Mouse (Mus musculus) forebrain, embryonic 15.5 days (tissue): ENCODE measurements around the gene Arrb2. TPM values are rescaled to one million over a fixed set of nuclear protein-coding genes. Genes with fewer than 3 reads are reported as not detected.
"Not testable (repeated sequence)": the region's sequence is repeated elsewhere in the genome, so short reads cannot be mapped to it uniquely, and the experiment has no call there.

Source experiments
- ATAC-seq: fragments of 200-750 bp; cut with Nextera tagmentation; replicated peaks from 2 replicates; pipeline ENCODE4 v1.8.0; 2017; ENCODE audit warnings: mild to moderate bottlenecking, moderate TSS enrichment, moderate library complexity
- H3K27ac ChIP-seq: fragments of 300-500 bp; sonication (generic); replicated peaks from 2 replicates; pipeline ENCODE4 v1.5.1; 2015; ENCODE audit warnings: mild to moderate bottlenecking, inconsistent platforms
- H3K27me3 ChIP-seq: fragments of 300-500 bp; sonication (generic); 2 replicates; pipeline ENCODE4 v1.6.1; 2015; ENCODE audit warnings: inconsistent platforms
- H3K36me3 ChIP-seq: fragments of 300-500 bp; sonication (generic); 2 replicates; pipeline ENCODE4 v1.6.1; 2015; ENCODE audit warnings: mild to moderate bottlenecking, inconsistent platforms
- H3K4me1 ChIP-seq: fragments of 300-500 bp; sonication (generic); 2 replicates; pipeline ENCODE4 v1.6.1; 2015; ENCODE audit warnings: inconsistent platforms
- H3K4me2 ChIP-seq: fragments of 300-500 bp; sonication (generic); replicated peaks from 2 replicates; pipeline ENCODE4 v1.6.1; 2015; ENCODE audit warnings: mild to moderate bottlenecking, inconsistent platforms
- H3K4me3 ChIP-seq: fragments of 300-500 bp; sonication (generic); 2 replicates; pipeline ENCODE4 v1.5.1; 2015; ENCODE audit warnings: mild to moderate bottlenecking, inconsistent platforms
- H3K9ac ChIP-seq: fragments of 300-500 bp; sonication (generic); replicated peaks from 2 replicates; pipeline ENCODE4 v1.6.1; 2015; ENCODE audit warnings: mild to moderate bottlenecking, inconsistent platforms
- H3K9me3 ChIP-seq: fragments of 300-500 bp; sonication (generic); 2 replicates; pipeline ENCODE4 v1.6.1; 2016; ENCODE audit warnings: inconsistent platforms
- WGBS: fragments of 180-500 bp; shearing (Covaris S2); methylation state at CpG from one replicate; pipeline ENCODE4 v1.1.7; 2015; ENCODE audit warnings: mixed read lengths; 5-methylcytosine and 5-hydroxymethylcytosine counted together
- polyA plus RNA-seq: library from polyadenylated mRNA; unstranded; fragments of >200 nt; fragmentation: Nextera tagmentation; extraction: Ambion mirVana; gene quantifications from 2 replicates; pipeline ENCODE4 v1.2.1, GENCODE M21; 2015

Arrb2 gene
- 38.1 and 38.4 TPM in 2 replicates for polyA plus RNA-seq

DNA sequence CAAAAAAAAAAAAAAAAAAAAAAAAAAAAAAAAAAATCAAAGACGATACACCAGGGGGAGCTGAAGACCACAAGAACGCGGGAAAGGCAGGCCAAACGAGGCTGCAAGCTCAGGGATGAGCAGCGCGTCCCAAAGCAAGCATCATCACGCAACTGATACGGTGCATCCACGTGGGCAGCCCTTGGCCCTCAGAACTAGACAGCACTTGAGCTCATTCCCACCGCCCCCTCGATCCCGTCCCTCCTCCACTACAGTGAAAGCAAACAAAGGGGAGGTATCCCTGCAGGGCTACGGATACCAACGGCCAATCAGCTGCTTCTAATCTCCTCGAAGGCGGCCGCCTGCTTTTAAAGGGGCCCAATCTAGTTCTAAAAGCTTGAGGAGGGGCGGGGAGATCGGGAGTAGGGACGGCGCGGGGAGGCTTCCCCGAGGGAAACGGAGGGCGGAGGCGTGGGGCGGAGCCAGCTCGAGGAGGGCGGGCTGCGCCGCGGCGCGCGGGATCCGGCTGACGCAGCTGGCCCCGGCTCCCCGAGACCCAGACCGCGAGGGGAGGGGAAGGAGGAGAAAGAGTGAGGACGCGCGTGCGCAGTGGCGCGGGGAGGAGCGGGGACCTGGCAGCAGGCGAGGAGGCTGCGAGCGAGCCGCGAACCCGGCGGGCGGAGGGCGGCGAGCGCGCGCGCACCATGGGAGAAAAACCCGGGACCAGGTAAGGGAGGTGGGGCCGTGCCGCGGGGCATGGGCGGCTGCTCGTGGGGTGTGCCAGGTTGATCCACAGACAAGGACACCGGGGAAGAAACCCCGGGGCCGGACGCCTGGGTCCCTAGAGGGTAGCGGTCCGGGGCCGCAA, at the start of gene Arrb2:
Gene Arrb2, plus strand, starts transcription at position 588 of the 847 bp plus-strand sequence.
- Histone ChIP-seq H3K4me2 (peak within 1 kb of the TSS; percentile 73), H3K27ac (peak within 1 kb of the TSS; percentile 94), H3K9ac (peak within 1 kb of the TSS; percentile 84), H3K27me3 (no peaks in the 10 kb centered on the region), H3K9me3 (no peaks in the 10 kb centered on the region), H3K36me3 (peaks cover 14% of the 10 kb centered on the region), H3K4me1 (peaks cover 29% of the 10 kb centered on the region), H3K4me3 (peak within 1 kb of the TSS; percentile 73)
- 1% methylated on average over 72 of the region's 75 CpGs for WGBS
- peak; percentile 97 for ATAC-seq

DNA sequence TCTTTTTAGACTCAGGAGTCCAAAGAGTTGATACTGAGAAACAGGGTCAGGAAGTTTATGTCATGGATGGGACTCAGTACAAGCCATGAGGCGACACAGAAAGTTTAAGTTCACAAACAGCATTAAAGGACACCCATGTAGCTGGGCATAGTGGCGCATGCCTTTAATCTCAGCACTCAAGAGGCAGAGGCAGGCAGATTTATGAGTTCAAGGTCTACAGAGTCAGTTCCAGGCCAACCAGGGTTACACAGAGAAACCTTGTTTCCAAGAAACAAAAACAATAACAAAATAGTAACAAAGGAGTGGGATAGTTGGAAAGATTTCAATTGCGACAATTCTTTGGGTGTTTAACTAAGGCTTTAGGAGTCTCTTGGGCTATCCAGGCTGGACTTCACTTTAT, 48.3 kb upstream of the Arrb2 start:
- no peak overlapping the region for H3K9ac ChIP-seq
- 92% methylated on average over 3 of the region's 3 CpGs for WGBS
- H3K9me3 ChIP-seq, result no peaks in the 10 kb centered on the region
- H3K4me3 ChIP-seq, result no peak overlapping the region
- H3K4me2 ChIP-seq, result no peak overlapping the region
- ATAC-seq, result no peak
- no peaks in the 10 kb centered on the region for H3K27me3 ChIP-seq
- no peak overlapping the region for H3K27ac ChIP-seq
- 0 out of 2 replicates have a peak, but pooled peaks cover 4% of the 10 kb centered on the region for H3K36me3 ChIP-seq
- no peaks in the 10 kb centered on the region for H3K4me1 ChIP-seq

DNA sequence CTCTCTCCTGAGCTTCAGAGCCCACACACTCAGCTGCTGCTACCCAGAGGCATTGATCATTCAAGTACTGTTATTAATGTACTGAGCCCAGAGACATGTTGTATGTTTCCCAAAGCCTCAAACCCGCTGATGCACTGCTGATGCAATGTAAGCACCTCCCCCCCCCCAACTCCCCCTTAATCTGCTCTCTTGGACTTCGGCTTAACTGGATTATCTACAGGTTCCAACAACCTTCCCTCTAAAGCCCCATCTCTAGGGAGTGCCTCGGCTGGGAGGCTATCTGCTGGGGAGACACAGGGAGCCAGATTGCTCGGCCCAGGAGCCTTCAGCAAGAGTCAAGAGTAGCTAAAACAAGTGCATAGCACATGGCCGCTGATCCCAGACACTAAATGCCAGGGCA, 45.0 kb upstream of the Arrb2 start:
- Histone ChIP-seq H3K4me1 (no peaks in the 10 kb centered on the region), H3K27ac (no peak overlapping the region), H3K27me3 (no peaks in the 10 kb centered on the region), H3K36me3 (peaks cover 18% of the 10 kb centered on the region), H3K4me2 (no peak overlapping the region), H3K9me3 (no peaks in the 10 kb centered on the region), H3K9ac (no peak overlapping the region), H3K4me3 (no peak overlapping the region)
- 79% methylated on average over 5 of the region's 5 CpGs for WGBS
- ATAC-seq, result no peak

DNA sequence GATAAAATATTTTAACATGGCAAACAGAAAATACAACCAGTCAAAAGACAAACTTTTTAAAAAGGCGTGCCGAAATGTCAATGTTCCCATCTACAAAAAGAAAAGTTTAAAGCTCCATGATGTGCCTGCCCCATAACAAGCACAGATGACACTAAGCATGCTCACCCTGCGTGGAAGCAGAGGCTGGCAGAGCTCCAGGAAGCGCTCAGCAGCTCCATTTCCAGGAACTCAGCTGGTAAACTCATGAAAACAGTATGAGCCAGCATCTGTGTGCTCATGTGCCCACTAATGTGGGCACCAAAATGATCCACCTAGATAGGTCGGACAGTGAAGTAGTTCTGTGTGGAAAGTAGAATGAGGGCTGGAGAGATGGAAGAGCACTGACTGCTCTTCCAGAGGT, 43.0 kb upstream of the Arrb2 start:
- no peak overlapping the region for H3K27ac ChIP-seq
- H3K4me3 ChIP-seq, result no peak overlapping the region
- ATAC-seq, result no peak
- peaks cover 35% of the 10 kb centered on the region for H3K36me3 ChIP-seq
- no peaks in the 10 kb centered on the region for H3K27me3 ChIP-seq
- no peak overlapping the region for H3K9ac ChIP-seq
- H3K4me2 ChIP-seq, result no peak overlapping the region
- no peaks in the 10 kb centered on the region for H3K4me1 ChIP-seq
- no peaks in the 10 kb centered on the region for H3K9me3 ChIP-seq
- WGBS, result 81% methylated on average over 5 of the region's 5 CpGs

DNA sequence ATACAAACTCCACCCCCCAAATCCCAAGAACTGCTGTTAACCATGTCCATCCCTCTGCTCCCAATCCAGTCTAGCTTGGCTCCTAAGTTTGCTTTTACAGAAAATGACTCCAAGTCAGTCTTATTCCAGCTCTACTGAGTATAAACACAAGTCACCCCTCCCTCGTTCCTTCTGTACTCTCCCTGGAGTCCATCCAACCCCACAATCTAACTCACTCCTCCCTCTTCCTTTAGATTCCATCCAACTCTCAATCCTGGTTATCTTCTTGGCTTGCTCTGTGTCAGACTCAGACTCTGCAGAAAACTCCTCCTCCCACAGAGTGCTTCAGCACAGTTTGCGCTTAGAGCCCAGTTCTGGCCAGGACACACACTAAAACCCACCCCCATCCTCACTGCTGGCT, 28.8 kb upstream of the Arrb2 start:
- H3K4me1 ChIP-seq, result peaks cover 17% of the 10 kb centered on the region
- no peaks in the 10 kb centered on the region for H3K27me3 ChIP-seq
- no peak overlapping the region for H3K4me2 ChIP-seq
- H3K36me3 ChIP-seq, result peaks cover 43% of the 10 kb centered on the region
- no peak overlapping the region for H3K4me3 ChIP-seq
- no peaks in the 10 kb centered on the region for H3K9me3 ChIP-seq
- ATAC-seq, result no peak
- no peak overlapping the region for H3K9ac ChIP-seq
- 79% methylated on average over 2 of the region's 2 CpGs for WGBS
- H3K27ac ChIP-seq, result no peak overlapping the region

DNA sequence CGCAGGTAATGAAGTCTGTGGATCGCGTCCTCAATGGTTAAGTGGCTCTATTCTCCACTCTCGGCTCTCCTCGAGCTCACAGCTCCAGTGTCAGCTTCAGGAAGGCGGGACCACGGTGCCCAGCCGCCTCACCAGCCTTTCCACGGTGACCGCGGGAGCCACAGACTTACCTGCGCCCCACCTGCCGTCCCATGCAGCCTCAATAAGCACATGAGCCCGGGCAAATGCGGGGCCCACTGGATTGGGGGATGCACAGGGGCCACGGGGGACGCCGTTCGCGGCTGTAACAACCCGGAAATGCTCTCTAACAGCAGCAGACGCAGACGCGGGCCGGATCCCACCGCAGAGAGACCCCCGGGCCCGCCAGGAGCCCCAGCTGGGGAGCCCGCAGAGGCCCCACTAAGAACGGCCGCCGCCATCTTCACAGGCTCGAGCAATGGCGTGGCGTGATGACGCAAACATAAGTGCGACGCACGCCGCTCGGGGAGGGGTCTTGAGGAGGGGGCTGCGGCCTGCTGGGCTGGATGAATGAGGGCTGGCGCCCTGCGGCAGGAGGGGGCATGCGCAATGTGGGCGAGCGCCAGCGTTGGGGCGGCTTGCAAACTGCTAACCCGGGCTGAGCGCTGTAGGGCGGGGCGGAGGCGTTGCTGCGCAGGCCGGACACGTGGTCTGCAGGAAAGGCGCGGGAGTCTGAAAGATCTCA, 22.7 kb upstream of the Arrb2 start, which contains the start of gene Pelp1:
Gene Pelp1, minus strand, starts transcription at position 438 of the 703 bp plus-strand sequence.
- H3K27me3 ChIP-seq, result no peaks in the 10 kb centered on the region
- WGBS, result under 1% methylated on average over 59 of the region's 59 CpGs
- peaks cover 31% of the 10 kb centered on the region for H3K4me1 ChIP-seq
- peak within 1 kb of the TSS; percentile 91 for H3K4me2 ChIP-seq
- H3K27ac ChIP-seq, result peak within 1 kb of the TSS; percentile 82
- H3K4me3 ChIP-seq, result peak within 1 kb of the TSS; percentile 95
- ATAC-seq, result peak; percentile 99
- H3K9ac ChIP-seq, result peak within 1 kb of the TSS; percentile 98
- peaks cover 8% of the 10 kb centered on the region for H3K36me3 ChIP-seq
- no peaks in the 10 kb centered on the region for H3K9me3 ChIP-seq

DNA sequence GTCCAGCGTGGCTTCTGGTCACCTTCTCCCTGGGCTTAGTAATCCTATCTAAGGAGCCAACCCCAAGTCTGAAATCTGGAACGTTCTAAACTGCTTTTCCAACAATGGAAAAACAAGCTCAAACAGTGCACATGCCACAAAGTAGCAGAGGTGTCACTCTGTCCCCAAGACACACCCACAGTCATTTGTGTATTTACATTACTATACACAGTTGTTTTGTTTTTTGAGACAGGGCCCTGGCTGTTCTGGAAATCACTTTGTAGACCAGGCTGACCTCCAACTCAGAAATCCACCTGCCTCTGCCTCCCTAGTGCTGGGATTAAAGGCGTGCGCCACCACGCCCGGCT, 22.2 kb upstream of the Arrb2 start:
- Histone ChIP-seq H3K27me3 (no peaks in the 10 kb centered on the region), H3K9me3 (no peaks in the 10 kb centered on the region), H3K36me3 (peaks cover 4% of the 10 kb centered on the region), H3K4me2 (peak overlapping the region; percentile 91), H3K4me3 (peak overlapping the region; percentile 95), H3K4me1 (peaks cover 31% of the 10 kb centered on the region), H3K9ac (peak overlapping the region; percentile 98), H3K27ac (peak overlapping the region; percentile 82)
- WGBS, result 60% methylated on average over 6 of the region's 6 CpGs
- ATAC-seq, result no peak

DNA sequence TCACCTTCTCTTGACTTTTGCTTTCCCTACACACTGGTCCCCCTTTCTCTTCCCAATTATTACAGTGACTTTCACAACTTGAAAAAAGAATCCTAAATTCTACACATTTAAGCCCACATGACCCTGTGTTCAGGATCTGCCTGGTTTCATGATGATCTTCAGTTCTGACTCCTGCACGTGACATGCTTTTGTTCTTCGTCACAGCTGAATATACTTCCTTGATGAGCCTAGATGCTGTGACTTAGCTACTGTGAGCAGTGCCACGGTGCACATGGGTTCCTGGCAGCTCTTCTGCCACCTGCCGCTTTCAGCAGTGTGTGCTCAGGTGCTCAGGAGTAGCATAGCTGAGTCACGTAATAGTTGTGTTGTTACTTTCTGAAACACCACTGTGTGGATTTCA, 19.8 kb upstream of the Arrb2 start:
- 74% methylated on average over 5 of the region's 5 CpGs for WGBS
- Histone ChIP-seq H3K4me1 (peaks cover 24% of the 10 kb centered on the region), H3K27me3 (no peaks in the 10 kb centered on the region), H3K9me3 (no peaks in the 10 kb centered on the region), H3K9ac (no peak overlapping the region), H3K36me3 (no peaks in the 10 kb centered on the region), H3K4me3 (no peak overlapping the region), H3K4me2 (no peak overlapping the region), H3K27ac (no peak overlapping the region)
- no peak for ATAC-seq

DNA sequence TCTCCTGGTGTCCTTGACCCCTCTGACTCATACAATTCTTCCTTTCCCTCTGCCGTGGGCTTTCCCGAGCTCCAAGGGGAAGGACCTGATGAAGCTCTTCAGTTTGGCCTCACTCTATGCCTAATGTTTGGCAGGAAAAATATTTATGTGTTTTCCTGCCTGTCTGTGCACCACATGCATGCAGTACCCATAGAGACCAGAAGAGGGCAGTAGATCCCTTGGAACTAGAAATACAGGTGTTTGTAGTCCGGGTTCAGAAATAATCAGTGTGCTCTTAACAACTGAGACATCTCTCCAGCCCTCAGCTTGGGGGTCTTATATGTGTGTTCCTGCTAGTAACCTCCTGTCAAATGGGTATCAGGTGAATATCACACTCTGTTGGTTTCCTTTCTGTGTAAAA, 18.5 kb upstream of the Arrb2 start:
- Histone ChIP-seq H3K4me3 (no peak overlapping the region), H3K9ac (no peak overlapping the region), H3K27ac (no peak overlapping the region), H3K9me3 (no peaks in the 10 kb centered on the region), H3K27me3 (no peaks in the 10 kb centered on the region), H3K4me2 (no peak overlapping the region), H3K4me1 (peaks cover 10% of the 10 kb centered on the region), H3K36me3 (no peaks in the 10 kb centered on the region)
- no peak for ATAC-seq
- 5% methylated on average over 3 of the region's 3 CpGs for WGBS

DNA sequence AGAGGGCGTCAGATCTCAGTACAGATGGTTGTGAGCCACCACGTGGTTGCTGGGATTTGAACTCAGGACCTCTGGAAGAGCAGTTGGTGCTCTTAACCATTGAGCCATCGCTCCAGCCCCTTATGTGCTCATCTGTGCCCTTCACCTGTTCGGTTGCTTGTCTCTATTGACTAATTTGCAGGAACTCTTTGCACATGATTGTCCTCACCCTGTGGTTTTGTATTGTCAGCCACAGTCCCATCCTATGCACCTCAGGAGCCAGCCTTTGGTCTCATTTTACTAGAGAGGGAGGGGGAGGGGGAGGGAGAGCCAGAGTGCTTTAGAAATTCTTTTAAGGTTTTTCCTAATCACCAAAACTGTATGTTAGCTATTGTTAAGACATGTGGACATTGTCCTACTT, 14.2 kb upstream of the Arrb2 start:
- Histone ChIP-seq H3K4me1 (no peaks in the 10 kb centered on the region), H3K4me2 (no peak overlapping the region), H3K9me3 (no peaks in the 10 kb centered on the region), H3K4me3 (no peak overlapping the region), H3K27me3 (no peaks in the 10 kb centered on the region), H3K36me3 (no peaks in the 10 kb centered on the region), H3K27ac (no peak overlapping the region), H3K9ac (no peak overlapping the region)
- WGBS, result 67% methylated on average over 4 of the region's 4 CpGs
- no peak for ATAC-seq

DNA sequence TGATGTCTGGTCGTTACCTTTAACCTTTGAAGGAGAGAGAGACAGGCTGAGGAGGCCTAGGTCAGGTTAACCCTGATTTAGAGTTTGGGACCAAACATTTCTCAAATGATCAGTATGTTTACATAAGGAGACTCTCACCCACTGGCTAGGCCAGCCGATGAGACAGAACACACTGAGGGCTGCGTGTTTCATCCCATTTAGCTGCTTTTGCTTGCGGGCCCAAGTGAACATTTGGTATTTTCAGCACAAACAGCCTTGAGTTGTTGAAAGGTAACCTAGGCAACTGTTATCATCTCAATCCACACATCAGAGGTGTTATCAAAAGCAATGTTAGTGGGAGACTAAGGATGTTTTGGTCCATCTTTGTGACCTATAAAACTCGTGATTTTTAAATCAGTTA, 12.9 kb upstream of the Arrb2 start:
- H3K9me3 ChIP-seq, result no peaks in the 10 kb centered on the region
- H3K27ac ChIP-seq, result no peak overlapping the region
- 74% methylated on average over 5 of the region's 5 CpGs for WGBS
- H3K36me3 ChIP-seq, result no peaks in the 10 kb centered on the region
- H3K4me2 ChIP-seq, result no peak overlapping the region
- no peaks in the 10 kb centered on the region for H3K4me1 ChIP-seq
- ATAC-seq, result no peak
- no peak overlapping the region for H3K4me3 ChIP-seq
- H3K27me3 ChIP-seq, result no peaks in the 10 kb centered on the region
- no peak overlapping the region for H3K9ac ChIP-seq

DNA sequence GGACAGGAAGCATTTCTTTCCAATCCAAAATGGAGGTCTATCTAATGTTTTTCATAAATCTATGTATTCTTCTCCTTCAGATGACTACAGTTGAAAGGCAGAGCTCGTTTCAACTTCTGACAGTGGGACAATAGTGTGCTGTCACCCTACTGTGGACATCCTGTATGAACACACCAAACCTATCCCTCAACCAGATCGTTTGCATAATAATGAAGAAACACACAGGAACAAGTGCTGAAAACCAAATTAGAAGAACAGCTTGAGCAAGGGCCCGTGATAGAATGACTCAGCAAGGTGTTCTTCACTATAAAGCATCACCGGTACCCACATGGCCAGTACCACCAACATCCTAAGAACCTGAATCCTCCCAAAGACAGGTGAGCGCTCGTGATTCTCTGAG, 5.8 kb upstream of the Arrb2 start:
- not testable (repeated sequence) for H3K27me3 ChIP-seq, H3K4me2 ChIP-seq, H3K9me3 ChIP-seq, H3K4me1 ChIP-seq, ATAC-seq, H3K9ac ChIP-seq, H3K36me3 ChIP-seq, H3K4me3 ChIP-seq, H3K27ac ChIP-seq
- 62% methylated on average over 6 of the region's 6 CpGs for WGBS
